Mouse (Mus musculus): ENCODE measurements around the gene Tmem163.

GRCm38 (mm10) chr1:127625577-127626362 is 53.6 kb downstream of the Tmem163 start:
- no peak for TF ChIP-seq MAX (IDR thresholded peaks at IDR 0.05)
- TF ChIP-seq MYOG (IDR thresholded peaks at IDR 0.05; ENCODE audit: control insufficient read depth, extremely low read depth, insufficient read length): no peak
- no peak for TF ChIP-seq CEBPB (IDR thresholded peaks at IDR 0.05; ENCODE audit: low read depth)

Data from C2C12 (cell line).